Mouse (Mus musculus) stomach, postnatal 0 days (tissue): ENCODE data around the gene Tmem189. TPM values are rescaled to one million over a fixed set of nuclear protein-coding genes. Genes with fewer than 3 reads are reported as not detected.
"Not testable (repeated sequence)": the region's sequence is repeated elsewhere in the genome, so short reads cannot be mapped to it uniquely, and the experiment has no call there.

Experiments used
- ATAC-seq: fragments of 200-750 bp; cut with Nextera tagmentation; 2 replicates; pipeline ENCODE4 v1.8.0; 2017; ENCODE audit not compliant: low FRiP score, low TSS enrichment
- DNase-seq: peaks from one replicate; pipeline ENCODE4 v3.0.0-alpha.2; 2016; ENCODE audit warnings: low spot score
- H3K27ac ChIP-seq: fragments of 300-500 bp; sonication (generic); replicated peaks from 2 replicates; pipeline ENCODE4 v1.5.1; 2014; ENCODE audit warnings: mild to moderate bottlenecking, control low read depth
- H3K27me3 ChIP-seq: fragments of 300-500 bp; sonication (generic); 2 replicates; pipeline ENCODE4 v1.6.1; 2014; ENCODE audit warnings: low read length; ENCODE audit not compliant: control insufficient read depth, insufficient read depth
- H3K36me3 ChIP-seq: fragments of 300-500 bp; sonication (generic); 2 replicates; pipeline ENCODE4 v1.6.1; 2014; ENCODE audit warnings: low read length, mixed read lengths; ENCODE audit not compliant: control insufficient read depth, insufficient read depth
- H3K4me1 ChIP-seq: fragments of 300-500 bp; sonication (generic); replicated peaks from 2 replicates; pipeline ENCODE4 v1.6.1; 2014; ENCODE audit warnings: antibody characterized with exemption; ENCODE audit not compliant: control insufficient read depth, insufficient read depth
- H3K4me2 ChIP-seq: fragments of 300-500 bp; sonication (generic); replicated peaks from 2 replicates; pipeline ENCODE4 v1.6.1; 2014; ENCODE audit warnings: low read depth, mild to moderate bottlenecking, control low read depth, moderate library complexity
- H3K4me3 ChIP-seq: fragments of 300-500 bp; sonication (generic); 2 replicates; pipeline ENCODE4 v1.5.1; 2014; ENCODE audit warnings: low read depth, low read length, control low read depth
- H3K9ac ChIP-seq: fragments of 300-500 bp; sonication (generic); 2 replicates; pipeline ENCODE4 v1.6.1; 2014; ENCODE audit warnings: mild to moderate bottlenecking, low read length, control low read depth, mixed read lengths
- H3K9me3 ChIP-seq: fragments of 300-500 bp; sonication (generic); 2 replicates; pipeline ENCODE4 v1.6.1; 2016; ENCODE audit warnings: low read length; ENCODE audit not compliant: control insufficient read depth
- CTCF ChIP-seq: IDR thresholded peaks from 2 replicates; pipeline ENCODE4 v1.5.1; 2016; ENCODE audit warnings: antibody characterized with exemption, low read depth, mild to moderate bottlenecking, moderate library complexity
- EP300 ChIP-seq: optimal IDR thresholded peaks from 2 replicates; pipeline ENCODE3; 2016; ENCODE audit warnings: antibody characterized with exemption
- WGBS: fragments of 180-500 bp; shearing (Covaris S2); extraction: QIAGEN DNeasy Blood & Tissue Kit; methylation state at CpG from one replicate; pipeline ENCODE4 v1.1.7; 2014; 5-methylcytosine and 5-hydroxymethylcytosine counted together
- polyA plus RNA-seq: library from polyadenylated mRNA; unstranded; fragments of >200 nt; fragmentation: Nextera tagmentation; extraction: Ambion mirVana; gene quantifications from 2 replicates; pipeline ENCODE4 v1.2.1, GENCODE M21; 2015

Gene Tmem189
- polyA plus RNA-seq, 1 experiment from 2014 or later: 74.6 TPM

DNA sequence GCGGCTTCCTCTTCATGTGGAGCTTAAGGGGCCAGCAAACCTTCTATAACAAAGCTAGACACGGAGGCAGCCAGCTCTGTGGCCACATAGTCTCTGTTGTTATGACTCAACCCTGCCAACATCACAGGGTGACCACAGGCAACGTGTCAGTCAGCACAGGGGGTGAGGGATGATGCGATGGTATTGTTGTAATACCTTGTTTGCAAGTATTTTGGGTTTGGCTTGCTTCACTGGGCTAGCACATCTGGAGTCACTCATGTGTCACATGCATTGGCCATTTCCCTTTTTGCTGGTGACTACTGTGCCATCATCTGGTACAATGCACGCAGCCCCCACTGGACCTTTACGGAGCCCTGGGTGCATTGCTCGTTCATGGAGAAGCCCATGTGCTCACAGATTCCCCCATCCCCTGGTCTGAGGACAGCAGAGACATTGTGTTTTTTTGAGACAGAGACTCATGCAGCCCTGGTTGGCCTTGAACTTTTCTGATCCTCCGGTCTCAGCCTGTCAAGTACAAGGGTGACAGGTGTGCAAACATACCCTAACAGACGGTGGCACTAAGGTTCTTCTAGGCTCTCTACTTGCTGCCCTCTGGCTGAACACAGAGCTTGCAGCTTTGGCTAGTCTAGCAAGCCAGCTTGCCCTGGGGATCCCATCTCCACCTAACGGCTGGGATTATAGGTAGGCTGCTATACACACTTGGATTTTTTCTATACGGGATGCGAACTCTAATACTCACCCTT is 40.2 kb downstream of the Tmem189 start:
- no peak overlapping the region for H3K4me2 ChIP-seq
- H3K36me3 ChIP-seq: peaks cover 13% of the 10 kb centered on the region
- no peaks in the 10 kb centered on the region for H3K9me3 ChIP-seq
- H3K4me1 ChIP-seq: no peaks in the 10 kb centered on the region
- ATAC-seq (no peak), DNase-seq (no peak)
- no peak overlapping the region for H3K27ac ChIP-seq
- 81% methylated on average over 12 of the region's 12 CpGs for WGBS
- H3K27me3 ChIP-seq: no peaks in the 10 kb centered on the region
- no peak for TF ChIP-seq CTCF
- TF ChIP-seq EP300: no peak
- no peak overlapping the region for H3K4me3 ChIP-seq
- H3K9ac ChIP-seq: no peak overlapping the region

DNA sequence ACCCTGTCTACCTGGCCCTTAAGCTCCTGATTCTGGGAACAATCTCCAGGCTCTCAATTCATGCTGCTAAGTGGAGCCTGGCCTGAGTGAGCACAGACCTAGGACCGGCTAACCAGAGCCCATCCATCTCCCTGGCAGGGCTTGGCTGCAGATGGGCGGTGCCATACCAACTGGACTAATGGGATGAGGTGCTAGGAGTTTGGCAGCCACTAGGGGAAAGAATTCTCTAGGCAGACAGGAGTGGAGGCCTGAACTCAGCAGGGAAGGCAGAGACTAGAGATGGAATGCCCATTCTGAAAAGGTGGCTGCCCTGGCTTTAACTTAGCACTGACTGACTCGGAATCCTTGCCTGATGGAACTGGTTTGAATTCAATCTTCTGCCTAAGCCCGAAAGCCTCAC is 43.2 kb downstream of the Tmem189 start:
- DNase-seq: no peak
- TF ChIP-seq EP300: no peak
- peak; percentile 65 for TF ChIP-seq CTCF

GRCm38 (mm10) chr2:167643356-167644052 is 46.1 kb downstream of the Tmem189 start:
- H3K4me2 ChIP-seq, H3K27ac ChIP-seq, ATAC-seq, H3K27me3 ChIP-seq, H3K9ac ChIP-seq, H3K9me3 ChIP-seq, DNase-seq, H3K4me3 ChIP-seq, H3K4me1 ChIP-seq, H3K36me3 ChIP-seq: not testable (repeated sequence)
- 80% methylated on average over 13 of the region's 13 CpGs for WGBS

More for the DNA sequence above, 43.2 kb downstream of the Tmem189 start:
- peak; percentile 49; the same call in 1 of the 2 replicates for ATAC-seq
- Histone ChIP-seq H3K36me3 (peaks cover 7% of the 10 kb centered on the region; the same call in 1 of the 2 replicates), H3K9ac (no peak overlapping the region), H3K4me2 (no peak overlapping the region), H3K27ac (no peak overlapping the region), H3K9me3 (no peaks in the 10 kb centered on the region), H3K4me1 (no peaks in the 10 kb centered on the region), H3K4me3 (no peak overlapping the region), H3K27me3 (no peaks in the 10 kb centered on the region)
- WGBS: 62% methylated on average over 4 of the region's 4 CpGs

- 76% methylated on average over 6 of the region's 6 CpGs for WGBS
- ATAC-seq: no peak
- Histone ChIP-seq H3K4me2 (no peak overlapping the region), H3K27ac (no peak overlapping the region), H3K4me1 (no peaks in the 10 kb centered on the region), H3K27me3 (no peaks in the 10 kb centered on the region), H3K9me3 (no peaks in the 10 kb centered on the region), H3K9ac (no peak overlapping the region), H3K36me3 (peaks cover 3% of the 10 kb centered on the region; the same call in 1 of the 2 replicates), H3K4me3 (no peak overlapping the region)
- TF ChIP-seq EP300: no peak
- TF ChIP-seq CTCF: no peak
- no peak for DNase-seq
Observed at GRCm38 (mm10) chr2:167642164-167642563, 47.5 kb downstream of the Tmem189 start.

DNA sequence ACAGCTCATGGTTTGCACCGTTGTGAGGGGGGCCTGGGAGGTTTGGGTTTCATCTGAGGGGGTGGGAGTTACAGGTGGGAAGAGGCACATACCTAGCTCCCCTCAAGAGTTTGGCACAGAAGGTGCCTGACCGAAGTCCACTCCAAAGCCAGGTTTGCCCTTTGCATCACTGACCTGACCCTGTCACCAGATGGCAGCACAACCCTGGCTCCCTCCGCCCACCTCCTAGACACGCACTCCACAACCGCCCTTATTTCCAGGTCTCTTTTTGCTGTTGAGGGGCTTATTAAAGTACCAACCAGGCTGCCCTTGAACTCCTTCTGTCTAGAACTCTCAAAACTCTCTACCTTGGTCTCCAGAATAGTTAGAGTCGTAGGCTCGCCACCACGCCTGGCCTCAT is 48.3 kb downstream of the Tmem189 start:
- 41% methylated on average over 8 of the region's 8 CpGs for WGBS
- no peaks in the 10 kb centered on the region for H3K27me3 ChIP-seq
- H3K9me3 ChIP-seq: no peaks in the 10 kb centered on the region
- no peaks in the 10 kb centered on the region for H3K4me1 ChIP-seq
- H3K4me2 ChIP-seq: no peak overlapping the region
- TF ChIP-seq CTCF: peak; percentile 80
- no peak for TF ChIP-seq EP300
- no peak overlapping the region for H3K9ac ChIP-seq
- H3K36me3 ChIP-seq: peaks cover 3% of the 10 kb centered on the region; the same call in 1 of the 2 replicates
- DNase-seq: peak; percentile 75
- no peak overlapping the region for H3K27ac ChIP-seq
- H3K4me3 ChIP-seq: no peak overlapping the region
- ATAC-seq: peak; percentile 40

DNA sequence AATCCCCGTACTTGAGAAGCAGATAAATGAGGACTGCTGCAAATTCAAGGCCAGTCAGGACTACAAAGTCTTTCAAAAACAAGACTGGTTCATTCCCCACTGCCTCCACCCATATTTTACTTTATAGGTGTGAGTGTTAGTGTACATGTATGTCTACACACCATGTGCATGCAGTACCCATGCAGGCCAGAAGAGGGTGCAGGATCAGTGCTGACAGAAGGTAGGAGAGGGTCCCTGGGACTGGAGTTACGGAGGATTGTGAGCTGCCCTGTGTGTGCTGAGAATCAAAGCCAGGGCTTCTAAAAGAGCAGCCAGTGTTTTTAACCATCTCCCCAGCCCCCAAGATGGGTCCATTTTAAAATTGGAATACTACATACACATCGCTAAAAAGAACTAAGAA is 49.3 kb downstream of the Tmem189 start:
- no peak overlapping the region for H3K27ac ChIP-seq
- ATAC-seq (no peak), DNase-seq (peak; percentile 57)
- WGBS: 85% methylated on average over 3 of the region's 3 CpGs
- peaks cover 1% of the 10 kb centered on the region; the same call in 1 of the 2 replicates for H3K36me3 ChIP-seq
- TF ChIP-seq CTCF: peak; percentile 75
- no peak for TF ChIP-seq EP300
- H3K4me3 ChIP-seq: no peak overlapping the region
- H3K4me2 ChIP-seq: no peak overlapping the region
- H3K9me3 ChIP-seq: no peaks in the 10 kb centered on the region
- H3K4me1 ChIP-seq: no peaks in the 10 kb centered on the region
- H3K9ac ChIP-seq: no peak overlapping the region
- H3K27me3 ChIP-seq: no peaks in the 10 kb centered on the region
